Mouse (Mus musculus): Measurements from ENCODE around the gene Wdr93. TPM values are rescaled to one million over a fixed set of nuclear protein-coding genes. Genes with fewer than 3 reads are reported as not detected.

The Wdr93 gene
- total RNA-seq, 1 experiment = 0.71 TPM

GRCm38 (mm10) chr7:79819515-79819914 lies 76.6 kb downstream of the Wdr93 start:
- no peak for DNase-seq (ENCODE audit: low read depth, low spot score)
- H3K27ac ChIP-seq (ENCODE audit: insufficient read depth, low read depth, low read length, poor library complexity, severe bottlenecking) = no peak overlapping the region
- H3K36me3 ChIP-seq (ENCODE audit: control insufficient read depth, insufficient read depth, low read length, poor library complexity, severe bottlenecking) = no peaks in the 10 kb centered on the region
- H3K9ac ChIP-seq (ENCODE audit: insufficient read depth, low read depth, low read length, poor library complexity, severe bottlenecking) = no peak overlapping the region
- TF ChIP-seq HCFC1 (IDR thresholded peaks at IDR 0.05; ENCODE audit: borderline replicate concordance, insufficient read depth, low read length) (no peak), MAFK (IDR thresholded peaks at IDR 0.05; ENCODE audit: insufficient read depth, low read depth, low read length) (no peak), CHD2 (IDR thresholded peaks at IDR 0.05; ENCODE audit: low read depth, low read length) (no peak), ZC3H11A (IDR thresholded peaks at IDR 0.05; ENCODE audit: borderline replicate concordance, low read depth, low read length) (no peak), ZNF384 (IDR thresholded peaks at IDR 0.05; ENCODE audit: low read depth, low read length) (no peak)
- no peak overlapping the region for H3K4me3 ChIP-seq (ENCODE audit: insufficient read depth in 1 of 2, low read depth in 1 of 2, low read length in 2 of 2, poor library complexity in 1 of 2, severe bottlenecking in 1 of 2)
- in situ Hi-C loops (cut with MboI; ENCODE audit: low sequenced_read_pairs in 2 of 2, unreplicated experiment in 2 of 2) = no loop called here
- no peaks in the 10 kb centered on the region for H3K9me3 ChIP-seq (ENCODE audit: control insufficient read depth, insufficient read depth, low read depth, low read length)
- peaks cover 8 to 24% of the 10 kb centered on the region in 2 experiments for H3K4me1 ChIP-seq (ENCODE audit: control insufficient read depth in 2 of 2, insufficient read depth in 2 of 2, low read length in 2 of 2, poor library complexity in 1 of 2)

DNA sequence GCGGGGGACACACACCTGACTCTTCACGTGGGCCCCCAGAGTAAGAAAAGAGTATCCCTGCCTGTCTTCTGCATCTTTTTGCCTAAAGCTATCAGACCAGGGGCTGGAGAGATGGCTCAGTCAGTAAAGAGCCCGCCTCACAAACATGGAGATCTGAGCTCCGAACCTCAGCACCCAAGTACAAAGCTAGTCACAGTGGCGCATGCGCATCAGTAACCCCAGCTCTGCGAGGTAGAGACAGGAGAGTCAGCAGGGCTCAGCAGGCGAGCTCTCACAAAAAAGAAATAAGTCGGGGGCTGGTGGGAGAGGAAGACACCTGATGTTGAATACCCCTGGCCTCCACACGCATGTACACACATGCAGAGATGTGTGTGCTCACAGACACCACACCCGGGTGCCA lies 77.0 kb downstream of the Wdr93 start:
- H3K9me3 ChIP-seq (ENCODE audit: control insufficient read depth, insufficient read depth, low read depth, low read length) = no peaks in the 10 kb centered on the region
- no peak for DNase-seq (ENCODE audit: low read depth, low spot score)
- H3K4me1 ChIP-seq (ENCODE audit: control insufficient read depth in 2 of 2, insufficient read depth in 2 of 2, low read length in 2 of 2, poor library complexity in 1 of 2) = peaks cover 8 to 24% of the 10 kb centered on the region in 2 experiments
- H3K36me3 ChIP-seq (ENCODE audit: control insufficient read depth, insufficient read depth, low read length, poor library complexity, severe bottlenecking) = no peaks in the 10 kb centered on the region
- H3K27ac ChIP-seq (ENCODE audit: insufficient read depth, low read depth, low read length, poor library complexity, severe bottlenecking) = no peak overlapping the region
- TF ChIP-seq CHD2 (IDR thresholded peaks at IDR 0.05; ENCODE audit: low read depth, low read length) (no peak), ZNF384 (IDR thresholded peaks at IDR 0.05; ENCODE audit: low read depth, low read length) (no peak), ZC3H11A (IDR thresholded peaks at IDR 0.05; ENCODE audit: borderline replicate concordance, low read depth, low read length) (no peak), HCFC1 (IDR thresholded peaks at IDR 0.05; ENCODE audit: borderline replicate concordance, insufficient read depth, low read length) (no peak), MAFK (IDR thresholded peaks at IDR 0.05; ENCODE audit: insufficient read depth, low read depth, low read length) (no peak)
- in situ Hi-C loops (cut with MboI; ENCODE audit: low sequenced_read_pairs in 2 of 2, unreplicated experiment in 2 of 2) = no loop called here
- no peak overlapping the region for H3K4me3 ChIP-seq (ENCODE audit: insufficient read depth in 1 of 2, low read depth in 1 of 2, low read length in 2 of 2, poor library complexity in 1 of 2, severe bottlenecking in 1 of 2)
- no peak overlapping the region; the same call in 1 of the 2 replicates for H3K9ac ChIP-seq (ENCODE audit: insufficient read depth, low read depth, low read length, poor library complexity, severe bottlenecking)

DNA sequence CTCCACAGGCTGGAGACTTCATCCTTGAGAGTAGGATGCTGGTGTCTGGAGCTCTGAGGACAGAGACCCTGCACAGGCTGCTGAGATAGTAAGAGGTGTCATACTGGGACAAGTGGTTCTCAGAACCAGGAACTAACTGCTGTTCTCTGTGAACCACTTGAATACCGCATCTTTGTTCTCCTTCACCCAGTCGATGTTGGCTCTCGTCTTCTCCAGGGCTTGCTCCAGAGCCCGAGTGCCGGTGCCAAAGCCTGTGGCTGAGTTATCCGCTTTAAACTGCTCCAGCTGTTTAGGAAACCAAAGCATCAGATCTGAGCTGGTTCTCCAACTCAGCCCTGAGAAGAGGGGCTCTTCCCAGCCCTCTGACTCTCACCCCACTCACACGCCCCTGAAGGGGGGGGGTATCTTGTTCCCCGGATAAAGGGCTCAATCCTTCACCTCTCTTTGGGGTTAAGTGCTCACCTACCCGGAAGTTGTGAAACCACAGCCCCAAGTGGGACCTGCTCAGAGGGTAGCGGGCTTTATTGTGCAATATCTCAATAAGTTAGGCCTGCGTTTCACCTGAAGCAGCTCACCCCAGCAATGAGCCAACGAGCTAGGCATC lies 79.2 kb downstream of the Wdr93 start:
- no peak for TF ChIP-seq HCFC1 (IDR thresholded peaks at IDR 0.05; ENCODE audit: borderline replicate concordance, insufficient read depth, low read length)
- no peak for TF ChIP-seq ZC3H11A (IDR thresholded peaks at IDR 0.05; ENCODE audit: borderline replicate concordance, low read depth, low read length)
- TF ChIP-seq ZNF384 (IDR thresholded peaks at IDR 0.05; ENCODE audit: low read depth, low read length) = no peak
- no peak for TF ChIP-seq MAFK (IDR thresholded peaks at IDR 0.05; ENCODE audit: insufficient read depth, low read depth, low read length)
- TF ChIP-seq CHD2 (IDR thresholded peaks at IDR 0.05; ENCODE audit: low read depth, low read length) = no peak
- Histone ChIP-seq H3K9me3 (ENCODE audit: control insufficient read depth, insufficient read depth, low read depth, low read length) (no peaks in the 10 kb centered on the region), H3K36me3 (ENCODE audit: control insufficient read depth, insufficient read depth, low read length, poor library complexity, severe bottlenecking) (peaks cover 2% of the 10 kb centered on the region; the same call in 1 of the 2 replicates), H3K9ac (ENCODE audit: insufficient read depth, low read depth, low read length, poor library complexity, severe bottlenecking) (no peak overlapping the region), H3K4me3 (ENCODE audit: insufficient read depth in 1 of 2, low read depth in 1 of 2, low read length in 2 of 2, poor library complexity in 1 of 2, severe bottlenecking in 1 of 2) (no peak overlapping the region), H3K4me1 (ENCODE audit: control insufficient read depth in 2 of 2, insufficient read depth in 2 of 2, low read length in 2 of 2, poor library complexity in 1 of 2) (peaks cover 8 to 24% of the 10 kb centered on the region in 2 experiments), H3K27ac (ENCODE audit: insufficient read depth, low read depth, low read length, poor library complexity, severe bottlenecking) (peak overlapping the region; percentile 10; the same call in 1 of the 2 replicates)
- no peak for DNase-seq (ENCODE audit: low read depth, low spot score)
- in situ Hi-C loops (cut with MboI; ENCODE audit: low sequenced_read_pairs in 2 of 2, unreplicated experiment in 2 of 2) = no loop called here

DNA sequence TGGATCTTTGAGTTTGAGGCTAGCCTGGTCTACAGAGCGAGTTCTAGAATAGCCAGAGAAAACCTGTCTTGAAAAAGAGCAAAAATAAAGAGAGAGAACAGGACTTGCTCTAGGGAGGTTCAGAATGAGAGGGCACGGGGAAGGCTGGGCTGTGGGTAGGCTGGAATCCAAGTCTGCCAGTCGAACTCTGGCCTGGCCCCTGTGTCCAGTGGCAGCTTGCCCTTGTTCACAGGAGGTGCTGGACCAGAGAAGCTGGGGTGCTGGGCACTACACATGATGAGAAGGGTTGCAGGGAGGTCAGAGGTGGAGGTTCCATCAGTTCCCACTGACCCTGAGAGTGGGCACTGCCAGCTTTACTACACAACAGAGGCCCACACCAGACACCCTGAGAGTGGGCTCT lies 85.4 kb downstream of the Wdr93 start:
- Histone ChIP-seq H3K4me1 (ENCODE audit: control insufficient read depth in 2 of 2, insufficient read depth in 2 of 2, low read length in 2 of 2, poor library complexity in 1 of 2) (no peaks in the 10 kb centered on the region), H3K9me3 (ENCODE audit: control insufficient read depth, insufficient read depth, low read depth, low read length) (no peaks in the 10 kb centered on the region), H3K36me3 (ENCODE audit: control insufficient read depth, insufficient read depth, low read length, poor library complexity, severe bottlenecking) (peaks cover 2% of the 10 kb centered on the region; the same call in 1 of the 2 replicates), H3K4me3 (ENCODE audit: insufficient read depth in 1 of 2, low read depth in 1 of 2, low read length in 2 of 2, poor library complexity in 1 of 2, severe bottlenecking in 1 of 2) (no peak overlapping the region), H3K9ac (ENCODE audit: insufficient read depth, low read depth, low read length, poor library complexity, severe bottlenecking) (no peak overlapping the region), H3K27ac (ENCODE audit: insufficient read depth, low read depth, low read length, poor library complexity, severe bottlenecking) (no peak overlapping the region)
- DNase-seq (ENCODE audit: low read depth, low spot score) = no peak
- in situ Hi-C loops (cut with MboI; ENCODE audit: low sequenced_read_pairs in 2 of 2, unreplicated experiment in 2 of 2) = no loop called here
- no peak for TF ChIP-seq HCFC1 (IDR thresholded peaks at IDR 0.05; ENCODE audit: borderline replicate concordance, insufficient read depth, low read length)
- TF ChIP-seq CHD2 (IDR thresholded peaks at IDR 0.05; ENCODE audit: low read depth, low read length) = no peak
- TF ChIP-seq ZNF384 (IDR thresholded peaks at IDR 0.05; ENCODE audit: low read depth, low read length) = no peak
- TF ChIP-seq MAFK (IDR thresholded peaks at IDR 0.05; ENCODE audit: insufficient read depth, low read depth, low read length) = no peak
- TF ChIP-seq ZC3H11A (IDR thresholded peaks at IDR 0.05; ENCODE audit: borderline replicate concordance, low read depth, low read length) = no peak

Measured in ES-E14 (cell line).